Mouse (Mus musculus): Measurements from ENCODE around the gene Wipi1.

The Wipi1 gene

GRCm38 (mm10) chr11:109545700-109546143 is 66.0 kb downstream of the Wipi1 start:
- in situ Hi-C loops (cut with MseI, MboI) = no loop called here

GRCm38 (mm10) chr11:109545265-109545664 is 66.5 kb downstream of the Wipi1 start:
- in situ Hi-C loops (cut with MseI, MboI) = no loop called here

- in situ Hi-C loops (cut with MseI, MboI) = no loop called here
These were observed 67.3 kb downstream of the Wipi1 start for GRCm38 (mm10) chr11:109544432-109544831.

- in situ Hi-C loops (cut with MseI, MboI) = no loop called here
These were observed 68.3 kb downstream of the Wipi1 start for GRCm38 (mm10) chr11:109543466-109543865.

- in situ Hi-C loops (cut with MseI, MboI) = no loop called here
These were observed 72.5 kb downstream of the Wipi1 start for GRCm38 (mm10) chr11:109539290-109539689.

DNA sequence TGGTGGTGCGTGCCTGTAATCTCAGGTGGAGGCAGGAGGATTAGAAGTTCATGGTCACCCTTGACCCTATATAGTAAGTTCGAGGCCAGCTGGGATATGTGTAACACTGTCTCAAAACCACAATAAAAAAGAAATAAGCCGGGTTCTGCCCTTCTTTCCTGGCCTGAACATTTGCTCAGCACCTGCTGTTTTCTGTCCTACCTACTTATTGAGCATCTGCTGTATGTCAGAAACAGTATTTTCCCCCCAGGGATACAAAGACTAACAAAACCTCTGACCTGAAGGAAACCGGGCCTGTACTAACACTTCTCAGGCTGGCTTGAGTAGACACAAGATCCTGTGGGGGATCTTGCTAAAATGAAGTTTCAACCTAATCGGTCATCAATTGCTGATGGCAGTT is 74.8 kb downstream of the Wipi1 start:
- in situ Hi-C loops (cut with MseI, MboI) = no loop called here

DNA sequence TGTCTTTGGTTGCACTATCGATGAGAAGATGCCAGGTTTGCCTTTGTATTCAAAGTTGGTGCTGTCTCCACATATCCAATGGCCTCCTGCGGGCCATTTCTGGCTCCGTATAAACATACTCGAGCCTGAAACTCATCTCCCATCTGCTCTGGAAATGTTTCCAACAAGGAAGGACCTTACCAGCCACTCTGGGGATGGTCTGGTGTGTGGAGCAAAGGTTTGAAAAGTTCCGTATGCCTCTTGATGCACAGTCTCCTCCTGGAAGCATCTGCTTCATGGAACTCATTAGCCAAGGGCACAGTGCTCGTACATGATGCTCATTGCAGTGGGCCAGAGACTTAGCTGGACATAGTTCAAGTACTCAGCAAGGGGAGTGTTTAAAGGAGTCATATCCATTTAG is 75.8 kb downstream of the Wipi1 start:
- in situ Hi-C loops (cut with MseI, MboI) = no loop called here

- in situ Hi-C loops (cut with MseI, MboI) = no loop called here
These were observed 81.7 kb downstream of the Wipi1 start for GRCm38 (mm10) chr11:109530030-109530429.

DNA sequence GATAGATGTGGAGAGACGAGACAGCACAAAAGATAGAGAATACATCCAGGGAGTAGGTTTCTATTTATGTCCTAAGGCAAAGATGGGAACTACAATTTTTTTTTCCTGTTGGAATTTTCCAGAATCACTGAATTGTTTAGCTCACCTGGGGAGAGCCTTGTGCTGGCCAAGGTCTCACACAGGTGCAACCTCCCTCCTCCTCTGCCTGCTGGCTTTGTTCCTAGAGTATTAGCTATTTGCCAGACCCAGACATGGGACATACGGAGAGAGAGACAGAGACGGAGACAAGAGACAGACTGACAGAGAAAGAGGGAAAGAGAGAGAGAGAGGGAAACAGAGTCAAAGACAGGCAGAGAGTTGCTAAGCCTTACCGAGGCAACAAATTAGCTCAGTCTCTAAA is 86.2 kb downstream of the Wipi1 start:
- in situ Hi-C loops (cut with MseI, MboI) = no loop called here

DNA sequence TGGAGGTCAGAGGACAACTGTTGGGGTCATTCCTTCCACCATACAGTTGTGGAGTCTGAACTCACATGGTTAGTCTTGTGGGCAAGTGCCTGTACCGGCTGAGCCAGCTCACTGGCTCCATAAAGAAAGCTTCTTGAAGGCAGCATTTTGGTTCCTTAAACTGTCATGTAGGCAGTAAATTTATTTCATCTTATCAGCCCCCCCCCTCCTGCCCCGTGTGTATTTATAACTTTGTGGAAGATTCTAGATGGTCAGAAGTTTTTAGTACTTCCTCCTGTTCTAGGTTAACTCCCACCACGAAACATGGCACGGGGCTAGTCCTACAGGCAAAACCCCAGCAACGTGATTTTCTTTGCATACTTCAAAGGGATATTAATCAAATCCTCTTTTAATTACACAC is 86.9 kb downstream of the Wipi1 start:
- in situ Hi-C loops (cut with MseI, MboI) = no loop called here

Measured in mouse trophoblast stem cell (cell line).